Mouse (Mus musculus) ovary, adult 2 months (tissue): Measurements from ENCODE around the gene Bloc1s5. TPM values are rescaled to one million over a fixed set of nuclear protein-coding genes. Genes with fewer than 3 reads are reported as not detected.

Experiments used
- polyA plus RNA-seq: library from polyadenylated mRNA; depleted of rRNA; stranded (reverse); fragments of >200 nt; gene quantifications from 2 replicates; pipeline ENCODE4 v1.2.3, GENCODE M21; 2012; rRNA removed

Bloc1s5 gene
- 5.0 and 5.1 TPM in 2 replicates for polyA plus RNA-seq

GRCm38 (mm10) chr13:38634800-38635269 lies at the start of gene Bloc1s5:
Gene Bloc1s5 (minus strand): TSS chr13:38635109.

DNA sequence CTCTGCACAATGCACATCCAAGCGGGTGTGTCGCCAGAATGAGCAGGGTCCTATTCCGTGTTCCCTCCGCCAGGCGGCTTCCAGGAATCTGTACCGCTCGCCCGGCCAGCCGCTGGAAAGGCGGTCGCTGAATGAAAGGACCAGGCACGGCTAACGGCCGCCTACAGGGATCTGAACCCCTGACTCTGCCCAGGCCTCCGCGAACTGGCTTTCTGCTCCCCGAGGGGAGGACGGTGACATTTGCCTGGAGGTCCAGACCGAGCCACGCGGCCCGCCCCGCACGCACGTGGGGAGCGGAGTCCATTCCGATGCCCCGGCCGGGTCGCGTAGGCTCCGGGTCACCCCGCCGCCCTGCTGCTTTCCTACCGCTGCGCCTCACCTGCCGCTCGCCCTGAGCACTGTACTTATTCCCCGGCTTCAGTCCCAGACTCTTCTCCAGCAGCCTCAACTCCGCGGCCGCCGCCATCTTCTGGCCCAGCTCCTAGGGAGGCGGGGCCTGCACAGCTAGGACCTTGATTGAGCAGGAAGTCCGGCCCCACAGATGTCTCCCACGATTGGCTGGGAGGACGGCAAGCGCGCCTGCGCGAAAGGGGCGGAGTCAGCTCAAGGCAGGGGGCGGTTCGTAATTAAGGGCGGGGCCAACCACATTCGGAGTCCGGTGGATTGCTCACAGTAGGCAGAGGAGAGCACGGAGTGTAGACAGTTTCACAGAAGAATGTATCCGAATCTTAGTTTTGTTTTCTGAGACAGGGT lies 23.8 kb upstream of the Bloc1s5 start, which contains the start of gene Eef1e1:
TSS of gene Eef1e1 (minus strand) at position 531 of the 753 bp plus-strand sequence.

Other genes with a start within 250 kb of the Bloc1s5 start
- gene Txndc5, start 106.3 kb downstream of the Bloc1s5 start, polyA plus RNA-seq = 272 and 374 TPM in 2 replicates
- 4.7 and 7.1 TPM in 2 replicates for gene Eef1e1, start 23.9 kb upstream of the Bloc1s5 start, polyA plus RNA-seq